Mouse (Mus musculus) midbrain, embryonic 15.5 days (tissue): Measurements from ENCODE around the gene Gm10720. TPM values are rescaled to one million over a fixed set of nuclear protein-coding genes. Genes with fewer than 3 reads are reported as not detected.
"Not testable (repeated sequence)": the region's sequence is repeated elsewhere in the genome, so short reads cannot be mapped to it uniquely, and the experiment has no call there.

Source experiments
- ATAC-seq: fragments of 200-750 bp; cut with Nextera tagmentation; replicated peaks from 2 replicates; pipeline ENCODE4 v1.8.0; 2017; ENCODE audit warnings: moderate TSS enrichment
- H3K27ac ChIP-seq: fragments of 300-500 bp; sonication (generic); 2 replicates; pipeline ENCODE4 v1.5.1; 2015; ENCODE audit warnings: mild to moderate bottlenecking, inconsistent platforms
- H3K27me3 ChIP-seq: fragments of 300-500 bp; sonication (generic); replicated peaks from 2 replicates; pipeline ENCODE4 v1.6.1; 2015; ENCODE audit warnings: inconsistent platforms
- H3K36me3 ChIP-seq: fragments of 300-500 bp; sonication (generic); replicated peaks from 2 replicates; pipeline ENCODE4 v1.6.1; 2015; ENCODE audit warnings: inconsistent platforms
- H3K4me1 ChIP-seq: fragments of 300-500 bp; sonication (generic); 2 replicates; pipeline ENCODE4 v1.6.1; 2015; ENCODE audit warnings: inconsistent platforms
- H3K4me2 ChIP-seq: fragments of 300-500 bp; sonication (generic); 2 replicates; pipeline ENCODE4 v1.6.1; 2015; ENCODE audit warnings: inconsistent platforms, mild to moderate bottlenecking, moderate library complexity
- H3K4me3 ChIP-seq: fragments of 300-500 bp; sonication (generic); 2 replicates; pipeline ENCODE4 v1.5.1; 2015; ENCODE audit warnings: mild to moderate bottlenecking, inconsistent platforms
- H3K9ac ChIP-seq: fragments of 300-500 bp; sonication (generic); 2 replicates; pipeline ENCODE4 v1.6.1; 2015; ENCODE audit warnings: mild to moderate bottlenecking, inconsistent platforms
- H3K9me3 ChIP-seq: fragments of 300-500 bp; sonication (generic); 2 replicates; pipeline ENCODE4 v1.6.1; 2016; ENCODE audit warnings: inconsistent platforms
- WGBS: fragments of 180-500 bp; shearing (Covaris S2); methylation state at CpG from one replicate; pipeline ENCODE4 v1.1.7; 2015; ENCODE audit warnings: mixed read lengths; 5-methylcytosine and 5-hydroxymethylcytosine counted together
- polyA plus RNA-seq: library from polyadenylated mRNA; unstranded; fragments of >200 nt; fragmentation: Nextera tagmentation; extraction: Ambion mirVana; gene quantifications from 2 replicates; pipeline ENCODE4 v1.2.1, GENCODE M21; 2015

Gene Gm10720
- polyA plus RNA-seq, 1 experiment from 2014 or later, result not detected

DNA sequence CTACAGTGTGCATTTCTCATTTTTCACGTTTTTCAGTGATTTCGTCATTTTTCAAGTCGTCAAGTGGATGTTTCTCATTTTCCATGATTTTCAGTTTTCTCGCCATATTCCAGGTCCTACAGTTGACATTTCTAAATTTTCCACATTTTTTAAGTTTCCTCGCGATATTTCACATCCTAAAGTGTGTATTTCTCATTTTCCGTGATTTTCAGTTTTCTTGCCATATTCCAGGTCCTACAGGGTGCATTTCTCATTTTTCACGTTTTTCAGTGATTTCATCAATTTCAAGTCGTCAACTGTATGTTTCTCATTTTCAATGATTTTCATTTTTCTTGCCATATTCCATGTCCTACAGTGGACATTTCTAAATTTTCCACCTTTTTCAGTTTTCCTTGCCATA, 1.7 kb downstream of the Gm10720 start, which contains the start of gene Gm10719:
Gm10719 (plus strand) TSS at position 301 of the 400 bp plus-strand sequence.
- not testable (repeated sequence) for H3K4me3 ChIP-seq, H3K27ac ChIP-seq, ATAC-seq, H3K36me3 ChIP-seq, H3K9me3 ChIP-seq, H3K4me1 ChIP-seq, H3K4me2 ChIP-seq, H3K27me3 ChIP-seq, H3K9ac ChIP-seq
- WGBS, result 44% methylated on average over 2 of the region's 9 CpGs

DNA sequence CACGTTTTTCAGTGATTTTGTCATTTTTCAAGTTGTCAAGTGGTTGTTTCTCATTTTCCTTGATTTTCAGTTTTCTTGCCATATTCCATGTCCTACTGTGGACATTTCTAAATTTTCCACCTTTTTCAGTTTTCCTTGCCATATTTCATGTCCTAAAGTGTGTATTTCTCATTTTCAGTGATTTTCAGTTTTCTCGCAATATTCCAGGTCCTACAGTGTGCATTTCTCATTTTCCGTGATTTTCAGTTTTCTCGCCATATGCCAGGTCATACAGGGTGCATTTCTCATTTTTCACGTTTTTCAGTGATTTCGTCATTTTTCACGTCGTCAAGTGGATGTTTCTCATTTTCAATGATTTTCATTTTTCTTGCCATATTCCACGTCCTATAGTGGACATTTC, 3.5 kb downstream of the Gm10720 start:
- not testable (repeated sequence) for ATAC-seq, H3K9ac ChIP-seq, H3K36me3 ChIP-seq, H3K4me3 ChIP-seq, H3K4me1 ChIP-seq, H3K4me2 ChIP-seq, H3K27me3 ChIP-seq, H3K9me3 ChIP-seq, H3K27ac ChIP-seq
- 63% methylated on average over 9 of the region's 9 CpGs for WGBS

DNA sequence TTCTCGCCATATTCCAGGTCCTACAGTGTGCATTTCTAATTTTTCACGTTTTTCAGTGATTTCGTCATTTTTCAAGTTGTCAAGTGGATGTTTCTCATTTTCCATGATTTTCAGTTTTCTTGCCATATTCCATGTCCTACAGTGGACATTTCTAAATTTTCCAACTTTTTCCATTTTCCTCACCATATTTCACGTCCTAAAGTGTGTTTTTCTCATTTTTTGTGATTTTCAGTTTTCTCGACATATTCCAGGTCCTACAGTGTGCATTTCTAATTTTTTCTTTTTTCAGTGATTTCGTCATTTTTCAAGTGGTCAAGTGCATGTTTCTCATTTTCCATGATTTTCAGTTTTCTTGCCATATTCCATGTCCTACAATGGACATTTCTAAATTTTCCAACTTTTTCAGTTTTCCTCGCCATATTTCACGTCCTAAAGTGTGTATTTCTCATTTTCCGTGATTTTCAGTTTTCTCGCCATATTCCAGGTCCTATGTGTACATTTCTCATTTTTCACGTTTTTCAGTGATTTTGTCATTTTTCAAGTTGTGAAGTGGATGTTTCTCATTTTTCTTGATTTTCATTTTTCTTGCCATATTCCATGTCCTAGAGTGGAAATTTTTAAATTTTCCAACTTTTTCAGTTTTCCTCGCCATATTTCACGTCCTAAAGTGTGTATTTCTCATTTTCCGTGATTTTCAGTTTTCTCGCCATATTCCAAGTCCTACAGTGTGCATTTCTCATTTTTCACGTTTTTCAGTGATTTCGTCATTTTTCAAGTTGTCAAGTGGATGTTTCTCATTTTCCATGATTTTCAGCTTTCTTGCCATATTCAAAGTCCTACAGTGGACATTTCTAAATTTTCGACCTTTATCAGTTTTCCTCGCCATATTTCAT, 4.6 kb downstream of the Gm10720 start:
- 0 out of 2 replicates have a peak, but pooled peaks have one; percentile 69 for ATAC-seq
- not testable (repeated sequence) for H3K9me3 ChIP-seq, H3K27me3 ChIP-seq, H3K27ac ChIP-seq, H3K4me3 ChIP-seq, H3K4me1 ChIP-seq, H3K9ac ChIP-seq, H3K36me3 ChIP-seq, H3K4me2 ChIP-seq
- WGBS, result 76% methylated on average over 17 of the region's 19 CpGs

DNA sequence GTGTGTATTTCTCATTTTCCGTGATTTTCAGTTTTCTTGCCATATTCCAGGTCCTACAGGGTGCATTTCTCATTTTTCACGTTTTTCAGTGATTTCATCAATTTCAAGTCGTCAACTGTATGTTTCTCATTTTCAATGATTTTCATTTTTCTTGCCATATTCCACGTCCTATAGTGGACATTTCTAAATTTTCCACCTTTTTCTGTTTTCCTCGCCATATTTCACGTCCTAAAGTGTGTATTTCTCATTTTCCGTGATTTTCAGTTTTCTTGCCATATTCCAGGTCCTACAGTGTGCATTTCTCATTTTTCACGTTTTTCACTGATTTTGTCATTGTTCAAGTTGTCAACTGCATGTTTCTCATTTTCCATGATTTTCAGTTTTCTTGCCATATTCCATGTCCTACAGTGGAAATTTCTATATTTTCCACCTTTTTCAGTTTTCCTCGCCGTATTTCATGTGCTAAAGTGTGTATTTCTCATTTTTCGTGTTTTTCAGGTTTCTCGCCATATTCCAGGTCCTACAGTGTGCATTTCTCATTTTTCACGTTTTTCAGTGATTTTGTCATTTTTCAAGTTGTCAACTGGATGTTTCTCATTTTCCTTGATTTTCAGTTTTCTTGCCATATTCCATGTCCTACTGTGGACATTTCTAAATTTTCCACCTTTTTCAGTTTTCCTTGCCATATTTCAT, 7.0 kb downstream of the Gm10720 start:
- H3K36me3 ChIP-seq, H3K4me2 ChIP-seq, H3K4me1 ChIP-seq, H3K27me3 ChIP-seq, ATAC-seq, H3K27ac ChIP-seq, H3K4me3 ChIP-seq, H3K9ac ChIP-seq, H3K9me3 ChIP-seq: not testable (repeated sequence)
- WGBS, result 74% methylated on average over 11 of the region's 13 CpGs

DNA sequence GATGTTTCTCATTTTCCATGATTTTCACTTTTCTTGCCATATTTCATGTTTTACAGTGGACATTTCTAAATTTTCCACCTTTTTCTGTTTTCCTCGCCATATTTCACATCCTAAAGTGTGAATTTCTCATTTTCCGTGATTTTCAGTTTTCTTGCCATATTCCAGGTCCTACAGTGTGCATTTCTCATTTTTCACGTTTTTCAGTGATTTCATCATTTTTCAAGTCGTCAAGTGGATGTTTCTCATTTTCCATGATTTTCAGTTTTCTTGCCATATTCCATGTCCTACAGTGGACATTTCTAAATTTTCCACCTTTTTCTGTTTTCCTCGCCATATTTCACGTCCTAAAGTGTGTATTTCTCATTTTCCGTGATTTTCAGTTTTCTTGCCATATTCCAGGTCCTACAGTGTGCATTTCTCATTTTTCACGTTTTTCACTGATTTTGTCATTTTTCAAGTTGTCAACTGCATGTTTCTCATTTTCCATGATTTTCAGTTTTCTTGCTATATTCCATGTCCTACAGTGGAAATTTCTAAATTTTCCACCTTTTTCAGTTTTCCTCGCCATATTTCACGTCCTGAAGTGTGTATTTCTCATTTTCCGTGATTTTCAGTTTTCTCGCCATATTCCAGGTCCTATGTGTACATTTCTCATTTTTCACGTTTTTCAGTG, 8.0 kb downstream of the Gm10720 start, which contains the start of gene Gm10718:
Gm10718 (plus strand) TSS at position 236 of the 673 bp plus-strand sequence.
- not testable (repeated sequence) for H3K4me2 ChIP-seq, H3K27me3 ChIP-seq, H3K9ac ChIP-seq, H3K36me3 ChIP-seq, H3K4me3 ChIP-seq, H3K4me1 ChIP-seq, ATAC-seq, H3K27ac ChIP-seq, H3K9me3 ChIP-seq
- 77% methylated on average over 12 of the region's 13 CpGs for WGBS

DNA sequence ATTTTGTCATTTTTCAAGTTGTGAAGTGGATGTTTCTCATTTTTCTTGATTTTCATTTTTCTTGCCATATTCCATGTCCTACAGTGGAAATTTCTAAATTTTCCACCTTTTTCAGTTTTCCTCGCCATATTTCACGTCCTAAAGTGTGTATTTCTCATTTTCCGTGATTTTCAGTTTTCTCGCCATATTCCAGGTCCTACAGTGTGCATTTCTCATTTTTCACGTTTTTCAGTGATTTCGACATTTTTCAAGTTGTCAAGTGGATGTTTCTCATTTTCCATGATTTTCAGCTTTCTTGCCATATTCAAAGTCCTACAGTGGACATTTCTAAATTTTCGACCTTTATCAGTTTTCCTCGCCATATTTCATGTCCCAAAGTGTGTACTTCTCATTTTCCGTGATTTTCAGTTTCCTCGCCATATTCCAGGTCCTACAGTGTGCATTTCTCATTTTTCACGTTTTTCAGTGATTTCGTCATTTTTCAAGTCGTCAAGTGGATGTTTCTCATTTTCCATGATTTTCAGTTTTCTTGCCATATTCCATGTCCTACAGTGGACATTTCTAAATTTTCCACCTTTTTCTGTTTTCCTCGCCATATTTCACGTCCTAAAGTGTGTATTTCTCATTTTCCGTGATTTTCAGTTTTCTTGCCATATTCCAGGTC, 8.7 kb downstream of the Gm10720 start:
- H3K9ac ChIP-seq, H3K27me3 ChIP-seq, H3K27ac ChIP-seq, H3K36me3 ChIP-seq, H3K4me3 ChIP-seq, H3K9me3 ChIP-seq, H3K4me2 ChIP-seq, ATAC-seq, H3K4me1 ChIP-seq: not testable (repeated sequence)
- WGBS, result 76% methylated on average over 16 of the region's 16 CpGs

DNA sequence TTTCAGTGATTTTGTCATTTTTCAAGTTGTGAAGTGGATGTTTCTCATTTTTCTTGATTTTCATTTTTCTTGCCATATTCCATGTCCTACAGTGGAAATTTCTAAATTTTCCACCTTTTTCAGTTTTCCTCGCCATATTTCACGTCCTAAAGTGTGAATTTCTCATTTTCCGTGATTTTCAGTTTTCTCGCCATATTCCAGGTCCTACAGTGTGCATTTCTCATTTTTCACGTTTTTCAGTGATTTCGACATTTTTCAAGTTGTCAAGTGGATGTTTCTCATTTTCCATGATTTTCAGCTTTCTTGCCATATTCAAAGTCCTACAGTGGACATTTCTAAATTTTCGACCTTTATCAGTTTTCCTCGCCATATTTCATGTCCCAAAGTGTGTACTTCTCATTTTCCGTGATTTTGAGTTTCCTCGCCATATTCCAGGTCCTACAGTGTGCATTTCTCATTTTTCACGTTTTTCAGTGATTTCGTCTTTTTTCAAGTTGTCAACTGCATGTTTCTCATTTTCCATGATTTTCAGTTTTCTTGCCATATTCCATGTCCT, 9.5 kb downstream of the Gm10720 start, which contains the start of gene Gm10717:
Gm10717 (plus strand) TSS at position 506 of the 556 bp plus-strand sequence.
- ATAC-seq, H3K27me3 ChIP-seq, H3K27ac ChIP-seq, H3K4me1 ChIP-seq, H3K9ac ChIP-seq, H3K9me3 ChIP-seq, H3K4me2 ChIP-seq, H3K36me3 ChIP-seq, H3K4me3 ChIP-seq: not testable (repeated sequence)
- 71% methylated on average over 12 of the region's 12 CpGs for WGBS

DNA sequence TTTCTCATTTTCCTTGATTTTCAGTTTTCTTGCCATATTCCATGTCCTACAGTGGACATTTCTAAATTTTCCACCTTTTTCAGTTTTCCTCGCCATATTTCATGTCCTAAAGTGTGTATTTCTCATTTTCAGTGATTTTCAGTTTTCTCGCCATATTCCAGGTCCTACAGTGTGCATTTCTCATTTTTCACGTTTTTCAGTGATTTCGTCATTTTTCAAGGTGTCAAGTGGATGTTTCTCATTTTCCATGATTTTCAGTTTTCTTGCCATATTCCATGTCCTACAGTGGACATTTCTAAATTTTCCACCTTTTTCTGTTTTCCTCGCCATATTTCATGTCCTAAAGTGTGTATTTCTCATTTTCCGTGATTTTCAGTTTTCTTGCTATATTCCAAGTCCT, 10.2 kb downstream of the Gm10720 start:
- 76% methylated on average over 6 of the region's 6 CpGs for WGBS
- H3K4me2 ChIP-seq, result not testable (repeated sequence)

DNA sequence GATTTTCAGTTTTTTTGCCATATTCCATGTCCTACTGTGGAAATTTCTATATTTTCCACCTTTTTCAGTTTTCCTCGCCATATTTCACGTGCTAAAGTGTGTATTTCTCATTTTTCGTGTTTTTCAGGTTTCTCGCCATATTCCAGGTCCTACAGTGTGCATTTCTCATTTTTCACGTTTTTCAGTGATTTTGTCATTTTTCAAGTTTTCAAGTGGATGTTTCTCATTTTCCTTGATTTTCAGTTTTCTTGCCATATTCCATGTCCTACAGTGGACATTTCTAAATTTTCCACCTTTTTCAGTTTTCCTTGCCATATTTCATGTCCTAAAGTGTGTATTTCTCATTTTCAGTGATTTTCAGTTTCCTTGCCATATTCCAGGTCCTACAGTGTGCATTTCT, 10.7 kb downstream of the Gm10720 start:
- WGBS, result 76% methylated on average over 5 of the region's 5 CpGs
- not testable (repeated sequence) for H3K27me3 ChIP-seq, ATAC-seq, H3K4me3 ChIP-seq, H3K4me1 ChIP-seq, H3K27ac ChIP-seq, H3K4me2 ChIP-seq, H3K36me3 ChIP-seq, H3K9ac ChIP-seq, H3K9me3 ChIP-seq

More for the DNA sequence above, 10.2 kb downstream of the Gm10720 start:
- not testable (repeated sequence) for H3K9ac ChIP-seq, H3K36me3 ChIP-seq, H3K9me3 ChIP-seq, H3K27me3 ChIP-seq, ATAC-seq, H3K4me3 ChIP-seq, H3K4me1 ChIP-seq, H3K27ac ChIP-seq

DNA sequence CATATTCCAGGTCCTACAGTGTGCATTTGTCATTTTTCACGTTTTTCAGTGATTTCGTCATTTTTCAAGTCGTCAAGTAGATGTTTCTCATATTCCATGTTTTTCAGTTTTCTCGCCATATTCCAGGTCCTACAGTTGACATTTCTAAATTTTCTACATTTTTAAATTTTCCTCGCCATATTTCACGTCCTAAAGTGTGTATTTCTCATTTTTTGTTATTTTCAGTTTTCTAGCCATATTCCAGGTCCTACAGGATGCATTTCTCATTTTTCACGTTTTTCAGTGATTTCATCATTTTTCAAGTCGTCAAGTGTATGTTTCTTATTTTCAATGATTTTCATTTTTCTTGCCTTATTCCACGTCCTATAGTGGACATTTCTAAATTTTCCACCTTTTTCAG, 11.3 kb downstream of the Gm10720 start:
- WGBS, result 65% methylated on average over 9 of the region's 9 CpGs
- not testable (repeated sequence) for H3K4me2 ChIP-seq, H3K4me3 ChIP-seq, ATAC-seq, H3K4me1 ChIP-seq, H3K9me3 ChIP-seq, H3K27me3 ChIP-seq, H3K27ac ChIP-seq, H3K9ac ChIP-seq, H3K36me3 ChIP-seq

DNA sequence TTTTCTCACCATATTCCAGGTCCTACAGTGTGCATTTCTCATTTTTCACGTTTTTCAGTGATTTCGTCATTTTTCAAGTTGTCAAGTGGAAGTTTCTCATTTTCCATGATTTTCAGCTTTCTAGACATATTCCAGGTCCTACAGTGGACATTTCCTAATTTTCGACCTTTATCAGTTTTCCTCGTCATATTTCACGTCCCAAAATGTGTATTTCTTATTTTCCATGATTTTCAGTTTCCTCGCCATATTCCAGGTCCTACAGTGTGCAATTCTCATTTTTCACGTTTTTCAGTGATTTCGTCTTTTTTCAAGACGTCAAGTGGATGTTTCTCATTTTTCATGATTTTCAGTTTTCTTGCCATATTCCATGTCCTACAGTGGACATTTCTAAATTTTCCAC, 11.7 kb downstream of the Gm10720 start:
- not testable (repeated sequence) for H3K4me1 ChIP-seq, H3K27me3 ChIP-seq, ATAC-seq, H3K4me3 ChIP-seq, H3K27ac ChIP-seq, H3K4me2 ChIP-seq, H3K9ac ChIP-seq, H3K9me3 ChIP-seq, H3K36me3 ChIP-seq
- WGBS, result 67% methylated on average over 9 of the region's 9 CpGs
